Mouse (Mus musculus) intestine, postnatal 0 days (tissue): Measurements from ENCODE around the gene Ccdc62. TPM values are rescaled to one million over a fixed set of nuclear protein-coding genes. Genes with fewer than 3 reads are reported as not detected.

Source experiments
- ATAC-seq: fragments of 200-750 bp; cut with Nextera tagmentation; 2 replicates; pipeline ENCODE4 v1.8.0; 2017; ENCODE audit warnings: mild to moderate bottlenecking, moderate TSS enrichment, moderate library complexity
- H3K27ac ChIP-seq: fragments of 300-500 bp; sonication (generic); 2 replicates; pipeline ENCODE4 v1.5.1; 2014; ENCODE audit warnings: mild to moderate bottlenecking, low read depth, low read length, moderate library complexity
- H3K27me3 ChIP-seq: fragments of 300-500 bp; sonication (generic); replicated peaks from 2 replicates; pipeline ENCODE4 v1.6.1; 2014; ENCODE audit warnings: low read length, mixed read lengths; ENCODE audit not compliant: control insufficient read depth, insufficient read depth
- H3K36me3 ChIP-seq: fragments of 300-500 bp; sonication (generic); 2 replicates; pipeline ENCODE4 v1.6.1; 2014; ENCODE audit warnings: mild to moderate bottlenecking, moderate library complexity; ENCODE audit not compliant: control insufficient read depth, insufficient read depth
- H3K4me1 ChIP-seq: fragments of 300-500 bp; sonication (generic); replicated peaks from 2 replicates; pipeline ENCODE4 v1.6.1; 2014; ENCODE audit warnings: antibody characterized with exemption, low read length, mixed read lengths; ENCODE audit not compliant: control insufficient read depth, insufficient read depth
- H3K4me2 ChIP-seq: fragments of 300-500 bp; sonication (generic); replicated peaks from 2 replicates; pipeline ENCODE4 v1.6.1; 2014; ENCODE audit warnings: low read depth, mild to moderate bottlenecking, moderate library complexity
- H3K4me3 ChIP-seq: fragments of 300-500 bp; sonication (generic); 2 replicates; pipeline ENCODE4 v1.5.1; 2014; ENCODE audit warnings: low read depth, low read length
- H3K9ac ChIP-seq: fragments of 300-500 bp; sonication (generic); 2 replicates; pipeline ENCODE4 v1.6.1; 2014; ENCODE audit warnings: mild to moderate bottlenecking, low read depth, low read length
- H3K9me3 ChIP-seq: fragments of 300-500 bp; sonication (generic); 2 replicates; pipeline ENCODE4 v1.6.1; 2016; ENCODE audit warnings: mixed run types; ENCODE audit not compliant: control insufficient read depth
- CTCF ChIP-seq: sonication (generic); IDR thresholded peaks from 2 replicates; pipeline ENCODE4 v1.5.1; 2016; ENCODE audit warnings: low read depth, mild to moderate bottlenecking, control low read depth, antibody characterized with exemption, moderate library complexity
- WGBS: fragments of 180-500 bp; shearing (Covaris S2); extraction: QIAGEN DNeasy Blood & Tissue Kit; methylation state at CpG from one replicate; pipeline ENCODE4 v1.1.7; 2014; 5-methylcytosine and 5-hydroxymethylcytosine counted together
- polyA plus RNA-seq: library from polyadenylated mRNA; unstranded; fragments of >200 nt; fragmentation: Nextera tagmentation; extraction: Ambion mirVana; gene quantifications from 2 replicates; pipeline ENCODE4 v1.2.1, GENCODE M21; 2015

Ccdc62 gene
- polyA plus RNA-seq, 1 experiment from 2014 or later: 3.8 TPM

DNA sequence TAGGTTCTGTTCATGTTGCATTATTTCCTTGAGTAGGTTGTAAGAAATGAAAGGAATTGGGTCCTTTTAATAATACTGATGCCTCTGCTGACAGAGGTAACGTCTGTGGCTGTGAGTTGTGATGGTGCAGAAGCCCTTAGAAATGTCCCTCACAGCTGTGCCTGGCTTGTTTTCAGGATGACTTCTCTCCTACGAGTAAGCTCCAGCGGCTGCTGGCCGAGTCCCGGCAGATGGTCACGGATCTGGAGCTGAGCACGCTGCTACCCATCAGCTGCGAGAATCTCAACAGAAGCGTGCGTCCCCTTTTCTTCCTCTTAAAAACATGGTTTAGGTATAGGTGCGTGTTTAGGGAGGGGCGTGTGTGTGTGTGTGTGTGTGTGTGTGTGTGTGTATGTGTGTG lies 30.6 kb downstream of the Ccdc62 start:
- 86% methylated on average over 12 of the region's 12 CpGs for WGBS
- no peak overlapping the region for H3K4me2 ChIP-seq
- H3K9me3 ChIP-seq: no peaks in the 10 kb centered on the region
- 0 out of 2 replicates have a peak, but pooled peaks cover 2% of the 10 kb centered on the region for H3K4me1 ChIP-seq
- no peaks in the 10 kb centered on the region for H3K27me3 ChIP-seq
- ATAC-seq: no peak
- H3K4me3 ChIP-seq: no peak overlapping the region
- no peak overlapping the region for H3K9ac ChIP-seq
- TF ChIP-seq CTCF: no peak
- no peak overlapping the region for H3K27ac ChIP-seq
- H3K36me3 ChIP-seq: no peaks in the 10 kb centered on the region

DNA sequence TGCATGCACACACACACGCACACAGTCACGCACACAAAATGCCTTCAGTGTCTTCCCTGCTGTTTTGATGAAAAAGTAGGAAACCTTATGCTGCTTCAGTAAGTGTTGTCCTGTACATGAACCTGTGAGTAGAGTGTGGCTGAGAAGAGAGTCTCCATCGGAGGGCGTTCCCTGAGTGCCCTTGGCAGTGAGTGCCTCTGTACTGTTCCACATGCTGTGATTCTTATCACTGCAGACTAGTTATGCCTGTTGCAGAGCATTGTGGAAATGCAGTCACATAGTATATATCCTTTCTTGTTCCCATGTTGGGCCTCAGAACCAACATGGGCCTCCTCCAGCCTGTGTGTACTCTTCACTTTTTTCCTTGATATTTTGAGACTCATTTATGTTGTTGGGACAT lies 33.7 kb downstream of the Ccdc62 start:
- no peak overlapping the region for H3K9ac ChIP-seq
- H3K27ac ChIP-seq: no peak overlapping the region
- no peak overlapping the region for H3K4me3 ChIP-seq
- H3K9me3 ChIP-seq: no peaks in the 10 kb centered on the region
- no peaks in the 10 kb centered on the region for H3K27me3 ChIP-seq
- no peaks in the 10 kb centered on the region for H3K36me3 ChIP-seq
- 75% methylated on average over 4 of the region's 4 CpGs for WGBS
- no peaks in the 10 kb centered on the region for H3K4me1 ChIP-seq
- H3K4me2 ChIP-seq: no peak overlapping the region
- no peak for ATAC-seq
- TF ChIP-seq CTCF: 0 out of 2 replicates have a peak, but pooled peaks have one; percentile 9

DNA sequence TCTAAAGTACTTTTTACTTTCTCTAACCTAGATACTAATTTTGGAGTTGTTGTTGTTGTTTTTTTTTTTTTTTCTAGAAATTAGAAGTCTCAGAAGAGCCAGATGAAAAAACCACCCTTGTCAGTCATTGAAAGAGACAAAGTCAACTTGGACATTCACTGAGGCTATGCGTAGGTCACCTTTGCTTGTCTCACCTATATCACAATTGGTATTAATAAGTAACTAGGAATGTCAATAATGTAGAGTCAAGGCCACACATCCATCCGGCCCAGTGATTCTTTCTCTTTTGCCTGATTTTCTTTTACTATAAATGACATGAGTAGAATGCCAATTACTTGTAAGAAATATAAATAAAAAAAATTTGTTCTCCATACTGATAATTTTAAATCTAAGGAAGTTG lies 36.3 kb downstream of the Ccdc62 start:
- no peaks in the 10 kb centered on the region for H3K4me1 ChIP-seq
- no peak overlapping the region for H3K27ac ChIP-seq
- no peak overlapping the region for H3K9ac ChIP-seq
- no peaks in the 10 kb centered on the region for H3K36me3 ChIP-seq
- H3K4me2 ChIP-seq: no peak overlapping the region
- H3K9me3 ChIP-seq: no peaks in the 10 kb centered on the region
- TF ChIP-seq CTCF: no peak
- no peak overlapping the region for H3K4me3 ChIP-seq
- H3K27me3 ChIP-seq: no peaks in the 10 kb centered on the region
- no peak for ATAC-seq
- WGBS: 47% methylated on average over 2 of the region's 2 CpGs

DNA sequence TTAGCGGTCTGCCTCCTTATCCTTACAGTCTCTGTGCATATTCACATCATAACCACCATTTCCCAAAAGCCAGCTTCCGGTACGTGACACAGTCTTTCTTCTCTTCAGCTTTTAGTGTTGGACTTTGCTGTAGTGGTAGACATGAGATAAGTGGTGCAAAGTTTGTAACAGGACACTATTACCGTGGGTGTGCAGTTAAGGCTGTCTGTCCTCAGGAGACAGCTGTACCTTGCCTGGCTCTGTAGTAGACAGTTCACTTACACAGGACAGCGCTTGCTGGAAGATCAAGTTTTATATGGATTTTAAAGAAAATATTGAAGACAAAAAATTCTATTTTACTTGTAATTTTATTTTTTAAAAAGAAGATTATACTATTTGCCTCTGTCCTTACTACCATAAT lies 38.0 kb downstream of the Ccdc62 start:
- 40% methylated on average over 5 of the region's 5 CpGs for WGBS
- H3K9ac ChIP-seq: no peak overlapping the region
- no peaks in the 10 kb centered on the region for H3K4me1 ChIP-seq
- no peaks in the 10 kb centered on the region for H3K9me3 ChIP-seq
- no peaks in the 10 kb centered on the region for H3K27me3 ChIP-seq
- H3K36me3 ChIP-seq: no peaks in the 10 kb centered on the region
- peak; percentile 66 for ATAC-seq
- peak overlapping the region; percentile 57; the same call in 1 of the 2 replicates for H3K27ac ChIP-seq
- TF ChIP-seq CTCF: no peak
- no peak overlapping the region for H3K4me2 ChIP-seq
- no peak overlapping the region for H3K4me3 ChIP-seq

DNA sequence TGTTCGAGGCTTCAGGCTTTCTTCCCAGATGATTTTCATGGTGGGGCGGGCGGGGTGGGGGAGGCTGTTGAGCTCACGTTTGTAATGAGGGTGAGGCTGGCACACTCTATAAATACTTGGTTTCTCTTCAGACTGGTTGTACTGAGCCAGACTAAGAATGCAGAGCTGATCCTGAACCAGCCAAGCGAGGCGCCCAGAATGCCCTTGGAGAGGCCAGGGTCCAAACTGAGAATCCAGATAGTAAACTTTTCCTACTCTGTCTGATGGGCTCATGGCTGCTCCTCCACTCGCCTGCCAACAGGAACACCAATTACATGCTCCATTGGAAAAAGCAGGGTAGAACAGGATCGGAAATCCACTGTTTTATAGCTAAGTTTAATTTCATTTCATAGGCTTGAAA lies 38.7 kb downstream of the Ccdc62 start:
- Histone ChIP-seq H3K4me2 (no peak overlapping the region), H3K27ac (peak overlapping the region; percentile 62), H3K4me1 (no peaks in the 10 kb centered on the region), H3K4me3 (no peak overlapping the region), H3K36me3 (no peaks in the 10 kb centered on the region), H3K27me3 (no peaks in the 10 kb centered on the region), H3K9ac (no peak overlapping the region), H3K9me3 (no peaks in the 10 kb centered on the region)
- ATAC-seq: peak; percentile 42
- WGBS: 40% methylated on average over 8 of the region's 8 CpGs
- TF ChIP-seq CTCF: no peak

DNA sequence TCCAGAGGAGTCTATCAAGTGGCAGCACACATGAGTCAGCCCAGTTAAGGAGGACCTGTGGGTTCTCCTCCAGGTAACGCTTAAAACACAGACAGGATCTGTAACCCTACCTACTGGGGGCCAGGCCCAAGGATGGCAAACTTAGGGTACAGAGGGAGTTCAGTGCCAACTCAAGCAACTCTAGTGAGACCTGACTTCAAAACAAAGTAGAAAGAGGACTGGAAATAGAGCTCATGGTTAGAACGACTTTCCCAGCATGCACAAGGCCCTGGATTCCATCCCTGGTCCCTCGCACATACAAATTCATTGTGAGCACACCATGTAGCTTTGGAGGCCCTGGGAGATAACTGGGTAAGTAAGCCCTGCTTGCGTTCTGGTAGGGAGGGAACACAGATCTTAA lies 40.1 kb downstream of the Ccdc62 start:
- ATAC-seq: no peak
- Histone ChIP-seq H3K36me3 (no peaks in the 10 kb centered on the region), H3K27ac (no peak overlapping the region), H3K4me3 (no peak overlapping the region), H3K27me3 (no peaks in the 10 kb centered on the region), H3K9ac (no peak overlapping the region), H3K9me3 (no peaks in the 10 kb centered on the region), H3K4me2 (no peak overlapping the region), H3K4me1 (no peaks in the 10 kb centered on the region)
- 77% methylated on average over 4 of the region's 4 CpGs for WGBS
- no peak for TF ChIP-seq CTCF

DNA sequence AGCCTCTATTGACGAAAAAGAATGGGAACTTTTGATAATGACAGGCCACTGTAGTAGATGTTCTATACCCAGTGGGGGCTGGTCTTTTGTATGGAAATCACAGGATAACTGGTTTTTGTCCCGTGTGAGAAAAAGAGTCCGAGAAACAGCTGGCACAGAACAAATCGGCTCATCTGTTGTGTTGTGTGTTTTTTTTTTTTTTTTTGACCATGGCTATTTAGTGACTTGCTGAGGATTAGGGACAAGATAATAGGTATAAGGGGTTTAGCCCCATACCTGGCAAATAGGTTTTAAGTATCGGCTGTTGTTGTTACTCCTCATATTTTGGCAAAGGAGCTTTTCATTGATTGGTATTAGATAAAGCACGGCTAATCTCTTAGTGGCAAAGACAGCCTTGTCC lies 42.0 kb downstream of the Ccdc62 start:
- H3K27ac ChIP-seq: no peak overlapping the region
- H3K4me3 ChIP-seq: no peak overlapping the region
- no peaks in the 10 kb centered on the region for H3K36me3 ChIP-seq
- no peak overlapping the region for H3K4me2 ChIP-seq
- H3K27me3 ChIP-seq: no peaks in the 10 kb centered on the region
- 68% methylated on average over 6 of the region's 6 CpGs for WGBS
- no peak for TF ChIP-seq CTCF
- 0 out of 2 replicates have a peak, but pooled peaks cover 10% of the 10 kb centered on the region for H3K4me1 ChIP-seq
- no peak for ATAC-seq
- H3K9ac ChIP-seq: no peak overlapping the region
- no peaks in the 10 kb centered on the region for H3K9me3 ChIP-seq
